Mouse (Mus musculus): Measurements from ENCODE around the gene Plin1. TPM values are rescaled to one million over a fixed set of nuclear protein-coding genes. Genes with fewer than 3 reads are reported as not detected.

Gene Plin1
- polyA plus RNA-seq, 1 experiment from 2014 or later: not detected

DNA sequence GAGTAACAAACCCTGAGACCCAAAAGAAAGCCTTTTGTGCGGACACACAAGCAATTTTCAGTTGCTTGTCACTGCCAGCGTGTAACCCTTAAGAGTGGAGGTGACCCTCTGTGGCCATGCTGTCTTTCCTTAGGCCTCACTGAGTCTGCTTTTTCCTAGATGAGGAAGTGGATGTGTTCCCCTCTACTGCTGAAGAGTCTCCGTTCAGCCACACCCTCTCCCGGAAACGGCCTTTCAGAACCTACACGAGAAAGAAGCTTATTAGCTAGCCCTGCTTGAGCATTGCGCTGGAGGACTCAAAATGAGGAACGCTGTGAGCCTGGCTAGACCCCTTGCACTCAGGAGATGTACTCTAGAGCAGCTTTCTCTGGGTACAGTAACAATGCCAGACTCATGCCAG is 36.2 kb downstream of the Plin1 start:
- 88% methylated on average over 8 of the region's 8 CpGs for WGBS
- Histone ChIP-seq H3K4me1 (no peaks in the 10 kb centered on the region), H3K9me3 (no peaks in the 10 kb centered on the region), H3K4me2 (no peak overlapping the region), H3K4me3 (no peak overlapping the region), H3K27me3 (no peaks in the 10 kb centered on the region), H3K36me3 (peaks cover 94% of the 10 kb centered on the region), H3K27ac (no peak overlapping the region), H3K9ac (no peak overlapping the region)
- ATAC-seq (ENCODE audit: insufficient number of reproducible peaks, insufficient read depth, low FRiP score, low TSS enrichment, low read depth): no peak

- peaks cover 86% of the 10 kb centered on the region for H3K36me3 ChIP-seq
- no peaks in the 10 kb centered on the region for H3K4me1 ChIP-seq
- no peak overlapping the region for H3K9ac ChIP-seq
- no peak overlapping the region for H3K4me2 ChIP-seq
- ATAC-seq (ENCODE audit: insufficient number of reproducible peaks, insufficient read depth, low FRiP score, low TSS enrichment, low read depth): no peak
- no peaks in the 10 kb centered on the region for H3K27me3 ChIP-seq
- 89% methylated on average over 2 of the region's 2 CpGs for WGBS
- H3K27ac ChIP-seq: no peak overlapping the region
- no peaks in the 10 kb centered on the region for H3K9me3 ChIP-seq
- no peak overlapping the region for H3K4me3 ChIP-seq
These were observed 52.5 kb downstream of the Plin1 start for GRCm38 (mm10) chr7:79680231-79680630.

DNA sequence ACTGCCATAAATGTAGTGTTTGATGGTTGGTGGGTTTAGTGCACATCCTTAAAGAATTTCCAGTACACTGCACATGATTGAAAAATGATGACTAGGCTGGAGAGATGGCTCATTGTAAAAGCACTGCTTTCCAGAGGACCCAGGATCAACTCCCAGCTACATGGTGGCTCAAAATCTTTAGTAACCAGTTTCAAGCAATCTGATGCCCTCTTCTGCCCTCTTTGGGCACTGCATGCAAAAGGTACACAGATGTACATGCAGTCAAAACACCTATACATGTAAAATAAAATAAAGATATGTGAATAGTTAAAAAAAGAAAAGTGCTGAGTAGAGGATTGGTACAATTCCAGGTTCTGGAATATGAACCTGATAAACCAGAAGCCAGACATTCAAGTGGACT is 53.5 kb downstream of the Plin1 start:
- no peak overlapping the region for H3K4me3 ChIP-seq
- H3K4me2 ChIP-seq: no peak overlapping the region
- ATAC-seq (ENCODE audit: insufficient number of reproducible peaks, insufficient read depth, low FRiP score, low TSS enrichment, low read depth): no peak
- no peaks in the 10 kb centered on the region for H3K9me3 ChIP-seq
- H3K9ac ChIP-seq: no peak overlapping the region
- H3K36me3 ChIP-seq: peaks cover 85% of the 10 kb centered on the region
- H3K27ac ChIP-seq: no peak overlapping the region
- no peaks in the 10 kb centered on the region for H3K27me3 ChIP-seq
- no peaks in the 10 kb centered on the region for H3K4me1 ChIP-seq

- Histone ChIP-seq H3K36me3 (peaks cover 71% of the 10 kb centered on the region), H3K27ac (no peak overlapping the region), H3K4me2 (no peak overlapping the region), H3K9me3 (no peaks in the 10 kb centered on the region), H3K4me3 (no peak overlapping the region), H3K9ac (no peak overlapping the region), H3K4me1 (no peaks in the 10 kb centered on the region), H3K27me3 (no peaks in the 10 kb centered on the region)
- no peak for ATAC-seq (ENCODE audit: insufficient number of reproducible peaks, insufficient read depth, low FRiP score, low TSS enrichment, low read depth)
- 97% methylated on average over 4 of the region's 4 CpGs for WGBS
These were observed 61.7 kb downstream of the Plin1 start for GRCm38 (mm10) chr7:79670900-79671604.

Other genes starting within 250 kb of the Plin1 start
- 0.15 and 0.48 TPM in 2 replicates for gene Rhcg, start 115.2 kb downstream of the Plin1 start, polyA plus RNA-seq (2015; fragmentation: Nextera tagmentation; extraction: Ambion mirVana)
- gene Ticrr, start 72.7 kb downstream of the Plin1 start, polyA plus RNA-seq (2015; fragmentation: Nextera tagmentation; extraction: Ambion mirVana): 10.2 and 10.9 TPM in 2 replicates
- 7.1 and 7.8 TPM in 2 replicates for gene Kif7, start 17.2 kb downstream of the Plin1 start, polyA plus RNA-seq (2015; fragmentation: Nextera tagmentation; extraction: Ambion mirVana)
- gene Pex11a, start 10.2 kb upstream of the Plin1 start, polyA plus RNA-seq (2015; fragmentation: Nextera tagmentation; extraction: Ambion mirVana): 11.9 and 12.4 TPM in 2 replicates
- 0.20 and 0.29 TPM in 2 replicates for gene Wdr93, start 10.3 kb upstream of the Plin1 start, polyA plus RNA-seq (2015; fragmentation: Nextera tagmentation; extraction: Ambion mirVana)
- gene Mesp1, start 60.9 kb upstream of the Plin1 start, polyA plus RNA-seq (2015; fragmentation: Nextera tagmentation; extraction: Ambion mirVana): not detected in 2 replicates
- gene Mesp2, start 77.8 kb upstream of the Plin1 start, polyA plus RNA-seq (2015; fragmentation: Nextera tagmentation; extraction: Ambion mirVana): 0.10 and 0.56 TPM in 2 replicates
- gene Anpep, start 128.2 kb upstream of the Plin1 start, polyA plus RNA-seq (2015; fragmentation: Nextera tagmentation; extraction: Ambion mirVana): 10.0 and 26.8 TPM in 2 replicates
- 29.9 and 32.8 TPM in 2 replicates for gene Ap3s2, start 187.7 kb upstream of the Plin1 start, polyA plus RNA-seq (2015; fragmentation: Nextera tagmentation; extraction: Ambion mirVana)
- gene Arpin, start 202.5 kb upstream of the Plin1 start, polyA plus RNA-seq (2015; fragmentation: Nextera tagmentation; extraction: Ambion mirVana): 24.2 and 25.6 TPM in 2 replicates

Data from embryonic facial prominence, embryonic 13.5 days (tissue).